ENCODE assay signal across 9 mouse cellular contexts in genomic region chr7:117472781-117473743, GRCm38 (mm10).
DNase-seq lines count a peak whose midpoint lies in the region; TF ChIP-seq lines count a peak whose summit lies in the region.
"Had no signal": no experiment of that assay in that cellular context is flagged by ENCODE, and none has a peak within 500 bp of the region (broad histone marks: within the 10 kb centered on the region; RNA-seq: fewer than 3 reads in every experiment).

No protein-coding gene starts in this region.

- TF ChIP-seq CTCF in gastrocnemius, adult 2 months (IDR thresholded peaks at IDR 0.05): no peak

- H3K27ac ChIP-seq in gastrocnemius, adult 2 months: no peak overlapping the region
- H3K27ac ChIP-seq: stomach, postnatal 0 days had no signal

- no peak overlapping the region for H3K4me3 ChIP-seq in gastrocnemius, adult 2 months

- intact Hi-C loops in gastrocnemius, adult 2 months (cut with DNase I): no loop called here
- intact Hi-C loops in gastrocnemius, postnatal 14 days (cut with DNase I; ENCODE audit: low total_unique reads): no loop called here

- DNase-seq in gastrocnemius, adult 2 months: peak; percentile 29
- DNase-seq in gastrocnemius, postnatal 14 days: no peak
- DNase-seq in ovary, postnatal 14 days (ENCODE audit: low spot score): peak; percentile 10
- DNase-seq in ovary, postnatal 36 days (ENCODE audit: low spot score): no peak
- DNase-seq in layer of hippocampus, postnatal 10 days (ENCODE audit: low spot score in 2 of 2): peak; percentile 45 to 55
- peak; percentile 20 for DNase-seq in right cerebral cortex, postnatal 14 days
- no peak for DNase-seq in adrenal gland, postnatal 36 days
- no peak for DNase-seq in adipocyte (ENCODE audit: low spot score)

Comparison
In these comparisons a context has a peak if more than half of its experiments do, and no peak if none do; other contexts are left out.
1. DNase-seq: peak in gastrocnemius, adult 2 months (single experiment), ovary, postnatal 14 days (single experiment), layer of hippocampus, postnatal 10 days (2 of 2) and right cerebral cortex, postnatal 14 days (single experiment); none in gastrocnemius, postnatal 14 days (single experiment), ovary, postnatal 36 days (single experiment), adrenal gland, postnatal 36 days (0 of 2) and adipocyte (single experiment).